Mouse (Mus musculus) liver, adult 2 months (tissue): ENCODE results near the gene Gm9508.

Source experiments
- CTCF ChIP-seq: fragments of 200-500 bp; IDR thresholded peaks from 2 replicates; pipeline ENCODE4 v1.5.1; 2011; ENCODE audit warnings: low read depth, low read length, control low read depth
- POLR2A ChIP-seq: fragments of 200-500 bp; IDR thresholded peaks from 2 replicates; pipeline ENCODE4 v1.6.1; 2011; ENCODE audit warnings: low read length, control low read depth; ENCODE audit not compliant: insufficient read depth; ENCODE audit errors: extremely low read depth

DNA sequence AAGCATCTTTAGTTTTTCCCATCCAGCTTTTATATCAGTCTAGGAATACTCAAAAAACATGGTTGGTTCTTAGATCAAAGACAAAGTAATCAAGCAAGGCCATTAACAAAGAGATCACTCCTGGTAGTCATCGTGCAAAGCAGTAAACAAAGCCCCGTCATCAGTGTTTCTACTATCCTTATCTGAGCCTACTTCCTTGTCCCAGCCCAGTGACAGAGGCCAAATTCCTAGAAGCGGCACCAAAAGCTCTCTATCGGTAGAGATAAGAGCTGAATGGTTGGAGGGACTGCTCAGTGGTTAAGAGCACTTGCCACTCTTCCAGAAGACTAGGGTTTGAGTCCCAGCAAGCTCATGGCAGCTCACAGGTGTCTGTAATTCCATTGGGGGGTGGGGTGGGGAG is 25.5 kb downstream of the Gm9508 start:
- TF ChIP-seq POLR2A (no peak), CTCF (no peak)
